Mouse (Mus musculus) MEL (cell line): ENCODE data around the gene Pdzd9. TPM values are rescaled to one million over a fixed set of nuclear protein-coding genes. Genes with fewer than 3 reads are reported as not detected.

Experiments used
- DNase-seq: peaks from one replicate; pipeline ENCODE4 v3.0.0; 2011; ENCODE audit warnings: low read depth, low spot score
- H3K27ac ChIP-seq: 2 replicates; pipeline ENCODE4 v1.5.1; 2012; ENCODE audit warnings: low read depth, mild to moderate bottlenecking, control low read depth, low read length, moderate library complexity; ENCODE audit not compliant: control insufficient read depth
- H3K27me3 ChIP-seq, 2 experiments: fragments of 150-350 bp in 1 of 2; sonication (generic) in 1 of 2; 2 replicates each; pipeline ENCODE4 v1.6.1; 2012; ENCODE audit warnings: low read length in 2 of 2, mild to moderate bottlenecking in 2 of 2, improper control_type of control experiment in 1 of 2, moderate library complexity in 1 of 2; ENCODE audit not compliant: insufficient read depth in 2 of 2, control insufficient read depth in 1 of 2
- H3K36me3 ChIP-seq, 2 experiments: 2 replicates each; pipeline ENCODE4 v1.6.1; 2012 to 2014; ENCODE audit warnings: low read length in 2 of 2, improper control_type of control experiment in 1 of 2, inconsistent platforms in 1 of 2, mild to moderate bottlenecking in 1 of 2; ENCODE audit not compliant: insufficient read depth in 2 of 2, control insufficient read depth in 1 of 2
- H3K4me1 ChIP-seq, 2 experiments: fragments of 150-350 bp in 1 of 2; sonication (generic) in 1 of 2; 2 replicates each; pipeline ENCODE4 v1.6.1; 2012; ENCODE audit warnings: low read length in 2 of 2, improper control_type of control experiment in 1 of 2, mild to moderate bottlenecking in 1 of 2; ENCODE audit not compliant: insufficient read depth in 2 of 2, control insufficient read depth in 1 of 2
- H3K4me3 ChIP-seq, 2 experiments: fragments of 150-350 bp in 1 of 2; sonication (generic) in 1 of 2; 2 replicates each; pipeline ENCODE4 v1.5.1; 2012; ENCODE audit warnings: low read depth in 2 of 2, low read length in 2 of 2, mild to moderate bottlenecking in 2 of 2, moderate library complexity in 2 of 2, control low read depth in 1 of 2, improper control_type of control experiment in 1 of 2; ENCODE audit not compliant: control insufficient read depth in 1 of 2, insufficient read depth in 1 of 2
- H3K79me2 ChIP-seq: 2 replicates; pipeline ENCODE4 v1.6.1; 2012; ENCODE audit warnings: mild to moderate bottlenecking, low read length, moderate library complexity; ENCODE audit not compliant: control insufficient read depth, poor library complexity, insufficient read depth
- H3K9ac ChIP-seq: 2 replicates; pipeline ENCODE4 v1.6.1; 2012; ENCODE audit warnings: low read depth, mild to moderate bottlenecking, control low read depth, low read length, moderate library complexity; ENCODE audit not compliant: control insufficient read depth, poor library complexity, severe bottlenecking
- H3K9me3 ChIP-seq: fragments of 150-350 bp; sonication (generic); replicated peaks from 2 replicates; pipeline ENCODE4 v1.6.1; 2012; ENCODE audit warnings: mild to moderate bottlenecking, low read length, improper control_type of control experiment, moderate library complexity; ENCODE audit not compliant: insufficient read depth
- BHLHE40 ChIP-seq: IDR thresholded peaks from 2 replicates; pipeline ENCODE4 v1.6.1; 2012; ENCODE audit warnings: low read depth, mild to moderate bottlenecking, inconsistent platforms, low read length, improper control_type of control experiment, borderline replicate concordance
- CHD2 ChIP-seq: IDR thresholded peaks from 2 replicates; pipeline ENCODE4 v1.6.1; 2011; ENCODE audit warnings: low read length, improper control_type of control experiment
- CTCF ChIP-seq, 3 experiments: IDR thresholded peaks in 2 of 3; conservative IDR thresholded peaks in 1 of 3; 2 replicates each; pipeline ENCODE4 v1.5.1; 2011 to 2012; ENCODE audit warnings: low read length in 3 of 3, low read depth in 2 of 3, mild to moderate bottlenecking in 2 of 3, improper control_type of control experiment in 1 of 3, inconsistent platforms in 1 of 3, mixed read lengths in 1 of 3, moderate library complexity in 1 of 3; ENCODE audit not compliant: control insufficient read depth in 1 of 3, insufficient read depth in 1 of 3, poor library complexity in 1 of 3, severe bottlenecking in 1 of 3
- E2F4 ChIP-seq: IDR thresholded peaks from 2 replicates; pipeline ENCODE4 v1.6.1; 2011; ENCODE audit warnings: low read depth, low read length, improper control_type of control experiment, borderline replicate concordance
- ELF1 ChIP-seq: IDR thresholded peaks from 2 replicates; pipeline ENCODE4 v1.6.1; 2014; ENCODE audit warnings: low read depth, mild to moderate bottlenecking, inconsistent platforms, low read length, improper control_type of control experiment, moderate library complexity
- GABPA ChIP-seq: IDR thresholded peaks from 2 replicates; pipeline ENCODE4 v1.6.1; 2012; ENCODE audit warnings: low read depth, mild to moderate bottlenecking, inconsistent platforms, low read length, improper control_type of control experiment, moderate library complexity
- GATA1 ChIP-seq: IDR thresholded peaks from 2 replicates; pipeline ENCODE4 v1.6.1; 2011; ENCODE audit warnings: low read depth, low read length, improper control_type of control experiment
- HCFC1 ChIP-seq: IDR thresholded peaks from 2 replicates; pipeline ENCODE4 v1.6.1; 2012; ENCODE audit warnings: low read depth, mild to moderate bottlenecking, inconsistent platforms, low read length, improper control_type of control experiment, moderate library complexity
- JUND ChIP-seq: IDR thresholded peaks from 2 replicates; pipeline ENCODE4 v1.6.1; 2011; ENCODE audit warnings: low read depth, mild to moderate bottlenecking, improper control_type of control experiment, low read length
- KAT2A ChIP-seq: conservative IDR thresholded peaks from 2 replicates; pipeline ENCODE4 v1.6.1; 2012; ENCODE audit warnings: low read depth, low read length, improper control_type of control experiment, inconsistent platforms
- MAFK ChIP-seq: IDR thresholded peaks from 2 replicates; pipeline ENCODE4 v1.6.1; 2011; ENCODE audit warnings: low read depth, mild to moderate bottlenecking, low read length, improper control_type of control experiment, borderline replicate concordance
- MAX ChIP-seq: IDR thresholded peaks from 2 replicates; pipeline ENCODE4 v1.6.1; 2011; ENCODE audit warnings: low read length, improper control_type of control experiment
- MAZ ChIP-seq: IDR thresholded peaks from 2 replicates; pipeline ENCODE4 v1.6.1; 2012; ENCODE audit warnings: low read depth, mild to moderate bottlenecking, inconsistent platforms, low read length, improper control_type of control experiment
- MXI1 ChIP-seq: IDR thresholded peaks from 2 replicates; pipeline ENCODE4 v1.6.1; 2011; ENCODE audit warnings: mild to moderate bottlenecking, low read depth, low read length, improper control_type of control experiment
- MYB ChIP-seq: IDR thresholded peaks from 2 replicates; pipeline ENCODE4 v1.6.1; 2011; ENCODE audit warnings: mild to moderate bottlenecking, low read depth, low read length, improper control_type of control experiment
- MYC ChIP-seq: IDR thresholded peaks from 2 replicates; pipeline ENCODE4 v1.6.1; 2011; ENCODE audit warnings: low read depth, mild to moderate bottlenecking, low read length, improper control_type of control experiment, moderate library complexity
- NELFE ChIP-seq: IDR thresholded peaks from 2 replicates; pipeline ENCODE4 v1.6.1; 2011; ENCODE audit warnings: low read depth, low read length, improper control_type of control experiment
- NRF1 ChIP-seq: IDR thresholded peaks from 2 replicates; pipeline ENCODE4 v1.6.1; 2014; ENCODE audit warnings: low read depth, mild to moderate bottlenecking, inconsistent platforms, low read length, improper control_type of control experiment, moderate library complexity; ENCODE audit not compliant: poor library complexity, insufficient read depth, severe bottlenecking
- POLR2A ChIP-seq, 2 experiments: IDR thresholded peaks; 2 replicates each; pipeline ENCODE4 v1.6.1; 2011 to 2012; ENCODE audit warnings: low read length in 2 of 2, mild to moderate bottlenecking in 2 of 2, control low read depth in 1 of 2, improper control_type of control experiment in 1 of 2, low read depth in 1 of 2, moderate library complexity in 1 of 2; ENCODE audit not compliant: control insufficient read depth in 1 of 2, insufficient read depth in 1 of 2, poor library complexity in 1 of 2
- POLR2AphosphoS5 ChIP-seq: IDR thresholded peaks from 2 replicates; pipeline ENCODE4 v1.6.1; 2012; ENCODE audit warnings: low read depth, borderline replicate concordance, mild to moderate bottlenecking, inconsistent platforms, low read length, moderate library complexity, mixed read lengths
- SIN3A ChIP-seq: IDR thresholded peaks from 2 replicates; pipeline ENCODE4 v1.6.1; 2012; ENCODE audit warnings: low read length, improper control_type of control experiment, inconsistent platforms
- TAL1 ChIP-seq: IDR thresholded peaks from 2 replicates; pipeline ENCODE4 v1.6.1; 2012; ENCODE audit warnings: mild to moderate bottlenecking, inconsistent platforms, low read length, moderate library complexity, mixed read lengths
- TCF12 ChIP-seq: IDR thresholded peaks from 2 replicates; pipeline ENCODE4 v1.6.1; 2014; ENCODE audit warnings: low read depth, mild to moderate bottlenecking, inconsistent platforms, low read length, improper control_type of control experiment, moderate library complexity
- USF1 ChIP-seq: IDR thresholded peaks from 2 replicates; pipeline ENCODE4 v1.6.1; 2014; ENCODE audit warnings: low read depth, mild to moderate bottlenecking, inconsistent platforms, low read length, improper control_type of control experiment, moderate library complexity
- USF2 ChIP-seq, 2 experiments: IDR thresholded peaks; 2 replicates each; pipeline ENCODE4 v1.6.1; 2011 to 2012; ENCODE audit warnings: improper control_type of control experiment in 2 of 2, low read length in 2 of 2, borderline replicate concordance in 1 of 2, inconsistent platforms in 1 of 2, low read depth in 1 of 2, mild to moderate bottlenecking in 1 of 2; ENCODE audit not compliant: insufficient read depth in 1 of 2
- ZC3H11A ChIP-seq: IDR thresholded peaks from 2 replicates; pipeline ENCODE4 v1.6.1; 2012; ENCODE audit warnings: low read depth, mild to moderate bottlenecking, inconsistent platforms, low read length, improper control_type of control experiment
- ZNF384 ChIP-seq: IDR thresholded peaks from 2 replicates; pipeline ENCODE4 v1.6.1; 2012; ENCODE audit warnings: low read depth, mild to moderate bottlenecking, inconsistent platforms, low read length, improper control_type of control experiment
- polyA plus RNA-seq, 2 experiments: library from polyadenylated mRNA; stranded (reverse) in 1 of 2; unstranded in 1 of 2; fragments of >175 nt in 1 of 2; fragments of >200 nt in 1 of 2; gene quantifications; 2 replicates each; pipeline versions ENCODE4 v1.2.1 to v1.2.4; 2012; ENCODE audit warnings: low replicate concordance in 2 of 2, low read depth in 1 of 2; ENCODE audit not compliant: insufficient read length in 2 of 2, insufficient read depth in 1 of 2, missing spikeins in 1 of 2
- total RNA-seq: library from RNA; depleted of rRNA; stranded (reverse); fragments of 300-350 nt; gene quantifications from 2 replicates; pipeline ENCODE4 v1.2.3, GENCODE M21; 2012

Gene Pdzd9
- total and polyA plus RNA-seq, 3 experiments, result 0.31 to 0.92 TPM; not detected in 1

- TF ChIP-seq NELFE (peak; percentile 88), MYC (peak; percentile 31; the same call in 1 of the 2 replicates), KAT2A (peak; percentile 60; the same call in 1 of the 2 replicates), TAL1 (no peak), MAFK (no peak), MAX (no peak), CHD2 (no peak), USF2 (IDR thresholded peaks at IDR 0.05; ENCODE audit: borderline replicate concordance in 1 of 2, insufficient read depth in 1 of 2, low read depth in 1 of 2, low read length in 2 of 2) (no peak), MAZ (peak; percentile 58; the same call in 1 of the 2 replicates), E2F4 (no peak)
Observed at GRCm38 (mm10) chr7:120634711-120635361, 35.3 kb downstream of the Pdzd9 start, which contains the start of gene Uqcrc2 (continued).

DNA sequence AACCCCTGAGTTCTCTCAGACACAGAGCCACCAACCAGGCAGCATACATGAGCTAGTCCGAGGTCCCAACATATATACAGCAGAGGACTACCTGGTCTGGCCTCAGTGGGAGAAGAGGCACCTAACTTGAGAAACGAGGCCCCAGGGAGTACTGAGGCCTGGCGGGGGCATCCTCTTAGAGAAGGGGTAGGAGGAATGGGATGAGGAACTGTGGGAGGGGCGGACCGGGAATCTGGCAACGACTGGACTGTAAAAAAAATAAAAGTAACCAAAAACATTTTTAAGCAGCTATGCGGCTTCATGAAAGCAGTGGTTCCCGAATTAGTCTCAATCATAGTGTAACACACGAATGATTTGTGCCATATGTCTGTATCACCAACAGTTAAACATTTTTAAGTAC is 35.8 kb downstream of the Pdzd9 start:
- H3K9me3 ChIP-seq, result no peaks in the 10 kb centered on the region
- peak overlapping the region; percentile 79 for H3K27ac ChIP-seq
- H3K79me2 ChIP-seq, result peaks cover 26% of the 10 kb centered on the region
- TF ChIP-seq TCF12, result no peak
- TF ChIP-seq ZC3H11A, result no peak
- peak; percentile 39; the same call in 1 of the 2 replicates for TF ChIP-seq ZNF384
- peak; percentile 16 for TF ChIP-seq MAX
- no peak for TF ChIP-seq MXI1
- no peak for TF ChIP-seq GATA1
- TF ChIP-seq SIN3A, result no peak
- no peak for TF ChIP-seq MYB
- TF ChIP-seq JUND, result no peak
- H3K4me1 ChIP-seq, result peaks cover 0 to 2% of the 10 kb centered on the region in 2 experiments; a peak in 2 of 4 replicates
- peaks cover 8 to 12% of the 10 kb centered on the region in 2 experiments for H3K36me3 ChIP-seq
- H3K27me3 ChIP-seq, result no peaks in the 10 kb centered on the region; a peak in 1 of 4 replicates
- peak overlapping the region; percentile 79 for H3K9ac ChIP-seq
- DNase-seq, result peak; percentile 38
- peak overlapping the region; percentile 89 to 94 for H3K4me3 ChIP-seq

- H3K27ac ChIP-seq, result no peak overlapping the region
- H3K79me2 ChIP-seq, result peaks cover 25% of the 10 kb centered on the region
- no peaks in the 10 kb centered on the region; a peak in 2 of 4 replicates for H3K27me3 ChIP-seq
- no peak overlapping the region for H3K4me3 ChIP-seq
- peaks cover 0 to 2% of the 10 kb centered on the region in 2 experiments; a peak in 2 of 4 replicates for H3K4me1 ChIP-seq
- DNase-seq, result peak; percentile 65
- H3K36me3 ChIP-seq, result peaks cover 1 to 8% of the 10 kb centered on the region in 2 experiments; a peak in 3 of 4 replicates
- no peak overlapping the region for H3K9ac ChIP-seq
- H3K9me3 ChIP-seq, result no peaks in the 10 kb centered on the region
- TF ChIP-seq CTCF (IDR thresholded peaks at IDR 0.05 in 2 of 3, conservative IDR thresholded peaks at IDR 0.05 in 1 of 3; ENCODE audit: control insufficient read depth in 1 of 3, insufficient read depth in 1 of 3, low read depth in 2 of 3, low read length in 3 of 3, poor library complexity in 1 of 3, severe bottlenecking in 1 of 3) (peak; percentile 29 to 72 (median 41)), BHLHE40 (no peak), HCFC1 (no peak), POLR2A (IDR thresholded peaks at IDR 0.05; ENCODE audit: control insufficient read depth in 1 of 2, insufficient read depth in 1 of 2, low read depth in 1 of 2, low read length in 2 of 2, poor library complexity in 1 of 2) (no peak), MAFK (no peak), MXI1 (no peak), GATA1 (no peak), TAL1 (no peak), TCF12 (no peak), KAT2A (no peak), MAX (peak; percentile 25; the same call in 1 of the 2 replicates), MYB (no peak), SIN3A (no peak), USF1 (no peak), POLR2AphosphoS5 (no peak), MYC (peak; percentile 62; the same call in 1 of the 2 replicates), NRF1 (no peak), MAZ (no peak), ELF1 (no peak), GABPA (no peak)
Observed at GRCm38 (mm10) chr7:120632518-120632917, 37.6 kb downstream of the Pdzd9 start.
